Mouse (Mus musculus) adrenal gland, postnatal 25 days (tissue): ENCODE measurements at regions not wholly inside any gene's neighbourhood (a gene's known extent, or its start where the extent isn't known, plus 50 kb on each side); places are given as distances from the start of the nearest gene placed in this dataset.

ENCODE experiments used
- DNase-seq: peaks from one replicate; pipeline ENCODE4 v3.0.0; 2021; ENCODE audit warnings: mixed read lengths

DNA sequence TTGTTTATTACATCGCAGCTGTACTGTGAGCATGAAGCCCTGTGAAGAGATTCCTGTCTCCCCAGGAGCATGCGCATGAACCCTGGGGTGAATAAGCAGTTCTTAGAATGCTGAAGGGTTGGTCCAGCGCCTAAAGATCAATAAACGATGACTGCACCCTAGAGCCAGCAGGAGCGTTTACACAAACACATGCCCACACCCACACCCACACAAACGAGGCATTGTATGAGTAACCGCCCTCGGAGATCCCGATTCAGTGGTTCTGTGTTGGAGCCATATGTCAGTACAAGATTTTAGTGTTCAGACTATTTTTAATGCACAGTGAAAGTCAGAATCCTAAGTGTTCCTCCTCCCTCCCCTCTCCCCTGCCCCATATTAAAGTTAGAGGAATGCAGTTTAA is 57.3 kb downstream of the Edn1 start:
- DNase-seq = no peak

DNA sequence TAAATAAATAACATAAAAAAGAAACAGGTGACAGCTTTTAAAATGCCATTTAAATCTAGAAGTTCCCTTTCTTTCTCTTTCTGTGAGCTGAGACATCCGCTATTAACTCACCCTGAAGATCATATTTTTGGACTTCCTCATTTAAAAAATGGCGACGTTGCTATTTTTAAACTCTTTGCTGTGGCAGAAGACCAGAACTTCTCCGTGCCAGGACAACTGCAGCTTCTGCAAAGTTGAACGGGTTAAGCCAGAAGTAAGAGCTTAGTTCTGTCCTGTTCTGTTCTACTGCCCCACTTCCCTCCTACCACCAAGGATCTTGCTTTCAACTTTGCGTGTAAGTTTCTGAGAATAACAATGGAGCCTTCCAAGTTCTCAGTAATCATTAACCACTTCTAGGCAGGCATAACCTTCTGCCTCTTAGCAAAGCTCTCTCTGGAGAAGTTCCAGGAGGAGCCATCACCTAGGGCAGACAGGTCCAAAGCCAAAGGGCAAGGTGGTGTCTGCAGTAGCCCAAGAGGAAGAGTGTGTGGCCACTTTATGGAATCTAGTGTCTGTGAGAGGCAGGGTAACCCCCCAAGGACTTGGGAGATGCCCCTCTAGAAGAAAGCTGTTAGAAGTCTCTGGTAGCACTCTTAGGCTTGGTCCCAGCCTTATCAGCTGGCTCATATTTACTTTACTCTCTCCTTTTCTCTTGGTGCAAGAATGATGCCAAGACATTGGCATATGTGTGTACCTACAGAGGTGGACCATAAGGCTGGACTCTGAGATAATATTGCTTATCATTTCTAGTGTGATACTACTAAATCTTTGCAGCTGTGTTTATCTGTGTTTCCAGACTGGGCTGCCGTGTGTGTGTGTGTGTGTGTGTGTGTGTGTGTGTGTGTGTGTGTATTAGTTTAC is 66.6 kb downstream of the Edn1 start:
- DNase-seq = no peak

DNA sequence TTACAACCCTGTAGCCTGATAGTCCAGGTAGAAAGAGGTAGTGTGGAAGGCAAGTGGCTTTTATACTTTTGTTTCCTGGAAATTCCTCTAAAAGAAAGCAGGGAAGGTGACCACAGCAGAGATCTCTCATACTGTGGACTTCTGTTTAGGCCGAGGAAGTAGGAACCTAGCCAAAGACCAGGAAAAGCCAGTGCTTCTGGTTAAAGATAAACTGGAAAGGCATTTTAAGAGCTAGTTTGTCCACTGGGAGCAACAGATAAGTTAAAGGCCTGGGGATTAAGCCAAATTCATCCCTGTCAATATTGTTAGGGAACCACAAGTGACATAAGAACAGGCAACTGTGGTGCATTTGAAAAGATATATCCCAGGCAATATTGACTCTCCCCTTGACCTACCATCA is 68.5 kb downstream of the Edn1 start:
- DNase-seq = no peak

DNA sequence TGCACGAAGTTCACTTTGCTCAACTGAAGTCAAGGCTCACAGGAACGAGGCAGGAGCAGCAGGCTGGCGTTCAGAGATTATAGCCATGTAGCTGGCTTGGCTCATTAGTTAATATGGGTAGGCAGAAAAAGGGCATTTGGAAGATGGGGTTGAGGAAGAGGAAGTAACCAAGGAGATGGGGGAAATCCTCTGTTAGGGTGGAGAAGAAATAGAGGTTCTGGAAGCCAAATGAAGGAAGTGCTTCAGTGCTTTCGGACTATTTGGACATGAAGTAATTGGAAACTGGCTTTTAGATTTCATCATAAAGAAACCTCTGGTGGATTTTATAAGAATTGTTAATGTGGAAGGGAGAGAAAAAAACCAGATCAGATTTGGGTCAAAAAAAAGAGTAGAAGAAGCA is 70.9 kb downstream of the Edn1 start:
- no peak for DNase-seq

DNA sequence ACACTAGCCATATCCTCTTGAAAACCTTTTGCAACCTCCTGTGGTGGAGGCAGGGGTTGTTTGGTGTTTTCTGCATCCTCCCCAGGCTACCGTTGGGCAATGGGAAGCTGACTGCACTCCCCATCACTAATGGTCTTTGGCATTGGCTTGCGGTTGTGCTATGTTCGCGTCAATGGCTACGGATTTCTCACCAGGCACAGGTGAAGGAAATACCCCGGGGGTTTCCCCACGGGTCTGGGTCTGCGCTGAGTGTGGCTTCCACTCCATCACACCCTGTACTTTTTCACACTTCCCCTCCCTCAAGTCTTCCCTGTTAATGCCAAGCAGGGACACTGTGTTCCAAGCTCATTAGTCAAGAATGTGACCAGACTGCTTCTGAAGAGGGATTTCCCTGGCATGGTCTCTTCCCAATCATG is 72.9 kb downstream of the Edn1 start:
- no peak for DNase-seq

DNA sequence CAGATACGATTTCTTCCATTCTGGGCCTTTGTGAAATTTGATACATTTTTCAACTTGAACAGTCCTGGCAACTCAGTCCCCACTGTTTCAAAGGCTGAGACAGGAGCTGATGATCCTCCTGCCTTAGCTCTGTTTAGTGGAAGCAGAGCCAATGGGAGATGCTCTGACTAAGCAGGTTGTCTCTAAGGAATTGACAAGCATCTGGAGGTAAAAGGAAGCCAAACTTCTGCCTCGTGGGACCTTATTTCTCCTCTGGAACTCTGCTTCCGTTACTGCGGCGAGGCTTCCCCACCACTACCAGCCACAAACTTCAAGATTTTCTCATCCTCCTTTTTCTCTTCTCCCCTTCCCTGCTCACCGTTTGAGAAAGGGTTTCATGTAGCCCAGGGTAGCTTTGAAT is 78.4 kb downstream of the Edn1 start:
- DNase-seq = no peak

DNA sequence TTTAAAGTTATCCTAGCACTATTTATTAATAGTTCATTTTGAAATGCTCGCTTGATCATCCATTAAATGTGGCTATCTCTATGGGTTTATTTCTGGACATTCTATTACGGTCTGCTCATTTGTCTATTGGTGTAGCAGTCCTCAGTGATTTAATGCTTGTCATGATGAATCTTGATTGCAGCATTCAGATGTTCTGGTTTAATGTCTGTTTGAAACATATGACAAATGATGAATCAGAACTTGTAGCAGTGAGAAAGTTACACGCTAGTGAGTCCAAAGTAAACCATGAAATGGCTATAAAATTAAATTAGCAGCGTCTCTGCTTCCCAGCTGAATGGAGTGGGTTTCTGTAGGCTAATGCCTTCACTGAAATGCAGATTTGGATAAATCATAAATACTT is 81.8 kb downstream of the Edn1 start:
- DNase-seq = no peak

DNA sequence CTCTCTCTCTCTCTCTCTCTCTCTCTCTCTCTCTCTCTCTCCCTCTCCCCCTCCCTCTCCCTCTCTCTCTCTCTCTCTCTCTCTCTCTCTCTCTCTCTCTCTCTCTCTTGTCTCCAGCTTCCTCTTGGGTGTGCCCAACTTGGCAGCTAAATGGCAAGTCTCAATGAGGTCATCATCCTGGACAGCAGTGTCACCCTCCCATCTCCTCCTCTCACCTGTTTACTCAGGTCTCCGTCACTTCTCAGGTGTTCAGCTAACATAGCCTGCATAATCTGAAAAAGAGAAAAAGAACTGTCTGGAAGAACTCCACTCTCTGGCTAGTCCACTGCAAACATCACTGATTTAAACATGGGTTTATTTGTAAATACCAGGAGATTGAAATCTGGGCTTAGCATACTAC is 89.1 kb downstream of the Edn1 start:
- DNase-seq = no peak

DNA sequence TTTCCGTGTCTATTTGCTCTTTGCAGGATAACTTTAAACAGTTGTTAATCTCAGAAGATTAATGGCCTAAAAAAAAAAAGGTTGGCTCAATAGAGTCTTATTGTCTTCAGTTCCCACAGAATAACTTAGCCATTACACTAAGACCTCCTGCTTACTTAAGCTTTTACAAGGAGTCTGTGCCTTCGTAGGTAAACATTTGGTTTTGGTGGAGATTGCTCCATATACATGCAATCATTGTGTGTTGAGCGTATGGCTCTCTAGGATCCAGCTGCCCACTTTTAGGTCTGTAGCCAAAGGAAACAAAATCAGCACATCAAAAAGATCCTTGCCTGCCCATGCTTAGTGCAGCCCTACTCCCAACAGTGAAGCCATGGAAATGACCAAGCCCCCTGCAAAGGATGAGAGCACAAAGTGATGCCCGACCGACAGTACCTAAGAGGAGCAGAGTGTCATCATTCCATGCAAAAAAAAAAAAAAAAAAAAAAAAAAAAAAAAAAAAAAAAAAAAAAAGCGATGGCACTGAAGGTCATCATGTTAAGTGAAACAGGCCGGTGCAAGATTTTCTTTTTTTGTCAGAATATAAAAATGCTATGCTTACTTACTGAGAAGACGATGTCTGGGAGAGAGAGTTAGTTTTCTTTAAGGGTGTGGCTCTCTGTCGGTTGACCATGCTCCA is 90.2 kb downstream of the Edn1 start:
- no peak for DNase-seq

DNA sequence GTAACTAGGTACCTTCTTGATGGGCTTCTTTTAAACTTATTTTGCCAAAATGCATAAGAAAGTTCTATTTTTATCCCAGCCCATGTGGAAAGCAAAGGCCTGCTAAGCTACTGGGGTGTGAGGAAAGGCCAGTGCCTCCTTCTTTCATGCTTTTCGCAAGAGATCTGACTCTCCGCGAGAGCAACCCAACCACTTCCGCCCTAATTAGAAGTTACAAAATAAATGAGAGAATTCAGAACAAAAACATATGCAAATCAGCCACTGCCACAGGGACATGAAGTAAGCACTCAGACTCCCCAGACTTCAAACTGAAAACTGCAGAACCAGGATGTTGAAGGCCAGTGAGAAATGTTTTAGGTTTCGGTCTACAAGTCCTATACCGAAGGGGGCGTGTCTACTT is 91.4 kb downstream of the Edn1 start:
- DNase-seq = no peak

DNA sequence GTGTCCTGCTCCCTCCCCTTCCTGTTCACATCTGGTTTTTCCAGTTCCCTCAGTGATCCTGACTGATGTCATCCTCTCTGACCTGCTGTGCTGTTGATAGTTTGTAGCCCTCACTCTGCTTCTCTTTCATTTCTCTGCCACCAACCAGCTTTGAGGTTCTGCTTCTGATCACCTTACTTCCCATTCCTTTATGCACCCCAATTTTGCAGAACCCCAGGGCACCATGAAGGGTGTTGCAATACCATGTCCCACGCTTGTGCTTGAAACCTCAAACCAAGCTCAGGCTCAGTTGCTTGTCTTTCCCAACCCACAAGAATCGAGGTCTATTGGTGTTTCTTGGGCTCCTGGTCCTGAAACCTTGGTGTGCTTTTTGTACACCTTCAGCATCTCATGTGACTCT is 93.3 kb downstream of the Edn1 start:
- DNase-seq = no peak

DNA sequence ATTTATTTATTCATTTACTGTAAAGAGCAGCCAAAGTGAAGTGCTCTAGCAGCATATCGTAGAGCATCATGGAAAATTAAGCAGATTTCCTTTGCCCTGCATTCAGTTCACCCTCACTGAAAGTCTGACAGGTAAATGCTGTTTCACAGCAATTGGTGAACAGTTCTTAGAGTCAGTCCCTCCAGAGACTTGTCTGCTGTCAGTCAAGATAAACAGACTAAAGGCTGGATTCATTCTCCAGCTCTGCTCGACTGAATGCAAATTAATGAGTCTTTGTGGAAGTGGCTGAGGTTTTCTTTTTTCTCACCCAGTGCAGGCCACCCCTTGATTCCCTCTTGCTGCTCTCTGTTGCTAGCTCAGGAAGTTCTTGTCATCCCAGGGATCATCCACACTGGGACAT is 100.2 kb downstream of the Edn1 start:
- no peak for DNase-seq

DNA sequence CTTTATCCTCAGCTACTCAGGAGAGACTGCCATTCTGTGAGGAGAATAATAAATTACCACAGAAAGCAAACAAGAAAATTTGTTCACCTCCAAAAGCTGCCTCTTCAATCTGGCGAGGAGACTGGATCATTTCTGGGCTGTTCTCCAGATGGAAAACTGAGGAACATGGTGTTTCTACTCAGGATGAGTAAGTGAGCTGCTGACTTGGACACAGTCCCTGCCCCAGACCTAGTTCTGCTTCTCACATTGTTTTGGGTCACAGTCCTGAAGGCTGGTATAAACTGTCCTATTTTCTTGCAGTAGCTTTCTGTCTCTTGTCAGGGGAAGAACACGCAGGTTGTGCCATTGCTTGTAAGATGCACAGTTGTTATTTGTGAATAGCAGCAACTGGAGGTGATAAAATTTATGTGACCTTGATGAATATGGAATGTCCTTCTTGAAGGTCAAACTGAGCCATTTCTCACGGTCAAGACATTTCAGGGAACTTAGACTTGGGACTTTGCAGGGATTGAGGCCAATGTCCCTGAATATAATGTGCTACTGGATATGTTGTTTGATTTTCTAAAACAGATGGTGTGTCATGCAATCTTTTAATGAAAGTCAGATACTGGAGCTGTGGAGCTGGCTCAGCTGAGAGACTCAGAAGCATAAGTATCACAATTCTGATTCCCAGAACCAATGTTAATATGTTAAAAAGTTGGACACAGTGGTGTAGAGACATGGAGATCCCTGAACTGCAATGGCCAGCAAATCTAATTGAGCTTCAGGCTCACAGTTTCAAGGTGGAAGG is 102.2 kb downstream of the Edn1 start:
- DNase-seq = peak; percentile 6

DNA sequence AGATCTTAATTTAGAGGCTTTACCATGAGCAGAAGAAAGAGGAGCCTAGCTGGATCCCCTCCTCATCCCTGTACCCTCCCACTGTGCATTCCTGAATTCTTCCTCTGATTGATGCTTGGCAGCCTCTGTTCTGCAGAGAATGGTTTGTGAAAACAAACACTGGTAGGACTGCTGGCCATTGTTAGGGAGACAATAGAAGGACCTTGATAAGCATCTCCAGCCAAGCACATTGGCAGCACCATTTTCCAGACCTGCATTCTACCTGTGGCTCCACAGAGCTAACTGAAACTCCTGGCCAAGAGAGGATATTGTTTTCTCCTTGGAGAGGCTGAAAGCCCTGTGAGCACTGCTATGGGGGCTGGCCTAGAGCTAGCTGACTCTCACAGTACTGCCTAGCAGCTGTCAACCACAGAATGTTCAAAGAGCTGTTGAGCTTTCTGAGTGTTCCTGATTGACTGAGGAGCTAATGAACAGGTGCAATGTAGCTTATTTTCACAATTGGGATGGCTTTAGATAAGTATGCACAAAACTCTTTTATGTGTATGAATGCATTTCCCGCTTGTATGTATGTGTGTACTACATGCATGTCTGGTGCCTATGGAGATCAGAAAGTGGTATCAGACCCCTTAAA is 111.5 kb downstream of the Edn1 start:
- no peak for DNase-seq

DNA sequence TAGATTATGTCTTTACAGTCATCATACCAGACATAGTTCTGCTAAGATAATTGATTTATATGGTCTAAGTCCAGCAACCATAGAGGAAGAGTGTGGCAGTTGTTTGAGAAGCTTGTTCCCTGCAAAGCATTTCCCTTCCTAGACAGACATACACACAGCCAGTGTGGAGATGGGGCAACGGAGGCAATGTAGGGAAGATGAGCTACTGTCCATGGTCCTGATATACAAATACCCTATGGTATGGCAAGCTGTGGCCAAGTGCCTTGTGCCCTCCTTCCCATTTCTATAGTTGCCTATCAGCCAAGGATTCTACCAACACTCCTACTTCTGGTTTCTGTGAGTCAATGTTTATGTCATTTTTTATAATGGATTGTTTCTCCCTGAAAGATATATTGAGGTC is 145.6 kb downstream of the Edn1 start:
- DNase-seq = no peak

DNA sequence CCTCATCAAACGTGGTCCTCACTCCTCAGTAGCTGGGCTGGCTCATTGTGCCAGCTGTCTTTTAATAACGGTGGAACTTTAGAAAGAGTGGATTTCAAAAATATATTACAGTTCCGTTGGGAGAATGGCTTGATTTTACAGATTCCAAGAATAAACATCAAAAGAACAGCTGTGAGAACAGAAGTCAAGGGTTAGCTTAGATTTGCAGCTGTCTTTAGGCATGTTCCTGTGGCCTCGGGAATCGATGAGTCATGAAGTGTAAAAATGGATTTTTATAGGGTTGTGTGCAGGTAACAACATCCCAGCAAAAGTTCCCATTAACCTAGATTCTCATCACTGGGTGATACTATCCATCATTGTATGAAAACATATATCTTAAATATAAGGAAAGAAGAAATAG is 152.4 kb downstream of the Edn1 start:
- DNase-seq = no peak

DNA sequence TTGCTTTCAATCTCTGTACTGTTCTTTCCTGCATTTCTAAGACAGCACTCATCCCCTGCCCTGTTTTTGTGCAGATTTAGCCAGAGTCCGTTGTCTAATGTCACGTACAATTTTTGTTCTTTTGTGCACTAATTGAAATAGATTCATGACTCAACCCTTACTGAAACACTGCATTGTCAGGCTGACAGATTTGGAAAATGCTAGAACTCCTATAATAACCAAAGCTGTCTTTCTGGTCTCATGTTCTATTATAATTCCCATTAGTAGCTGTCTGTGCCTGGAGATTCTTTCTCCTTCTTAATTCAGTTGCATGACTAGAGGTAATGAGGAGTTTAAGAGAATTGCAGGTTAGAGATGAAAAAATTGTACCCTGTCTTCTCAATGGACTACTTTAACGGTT is 158.6 kb downstream of the Edn1 start:
- no peak for DNase-seq

DNA sequence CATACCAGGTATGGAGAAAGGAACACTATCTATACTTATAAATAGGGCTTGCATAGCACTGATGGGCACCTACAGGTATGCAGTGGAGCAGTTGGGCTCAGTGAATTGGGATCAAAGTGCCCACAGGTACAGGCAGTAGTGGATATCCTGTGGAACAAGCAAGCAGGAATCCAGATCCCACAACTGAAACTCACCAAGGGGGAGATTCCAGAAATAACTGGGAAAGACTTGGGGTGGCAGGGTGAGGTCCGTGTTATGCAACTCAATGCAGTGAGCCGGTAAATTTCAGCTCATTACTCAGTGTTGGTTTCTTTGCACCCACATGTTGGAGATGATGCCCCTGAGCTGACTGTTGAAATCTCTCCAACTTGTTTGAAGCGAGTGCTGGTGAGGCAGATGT is 177.5 kb downstream of the Edn1 start:
- DNase-seq = no peak

DNA sequence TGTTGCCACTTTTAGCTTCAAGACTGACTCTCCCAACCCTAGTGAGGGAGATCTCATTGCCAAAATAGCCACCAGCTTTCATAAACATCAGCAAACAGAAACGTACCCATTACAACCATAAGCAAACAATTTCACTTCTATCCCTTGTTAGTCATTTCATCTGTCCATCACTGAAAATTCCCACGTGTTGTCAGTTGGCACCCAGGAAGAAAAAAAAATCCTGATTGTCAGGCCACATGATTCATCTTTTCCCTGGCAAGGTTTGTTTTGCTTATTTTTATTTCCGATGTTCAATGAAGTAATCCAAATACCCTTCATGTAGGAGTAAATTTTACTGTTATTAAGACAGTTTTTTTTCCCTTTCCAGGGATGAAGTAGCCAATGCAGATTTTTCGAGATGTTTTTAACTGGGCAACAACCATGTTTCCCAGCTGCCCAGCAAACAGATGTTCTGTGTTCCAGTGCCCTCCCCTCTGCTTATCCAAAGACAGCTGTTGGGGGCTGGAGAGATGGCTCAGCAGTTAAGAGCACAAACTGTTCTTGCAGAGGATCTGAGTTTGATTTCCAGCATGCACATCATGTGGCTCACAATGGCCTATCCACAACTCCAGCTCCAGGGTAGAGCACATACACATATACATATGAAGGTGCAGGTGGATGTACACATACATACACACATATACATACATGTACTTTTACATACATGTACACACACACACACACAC is 189.3 kb upstream of the Phactr1 start:
- DNase-seq = no peak

DNA sequence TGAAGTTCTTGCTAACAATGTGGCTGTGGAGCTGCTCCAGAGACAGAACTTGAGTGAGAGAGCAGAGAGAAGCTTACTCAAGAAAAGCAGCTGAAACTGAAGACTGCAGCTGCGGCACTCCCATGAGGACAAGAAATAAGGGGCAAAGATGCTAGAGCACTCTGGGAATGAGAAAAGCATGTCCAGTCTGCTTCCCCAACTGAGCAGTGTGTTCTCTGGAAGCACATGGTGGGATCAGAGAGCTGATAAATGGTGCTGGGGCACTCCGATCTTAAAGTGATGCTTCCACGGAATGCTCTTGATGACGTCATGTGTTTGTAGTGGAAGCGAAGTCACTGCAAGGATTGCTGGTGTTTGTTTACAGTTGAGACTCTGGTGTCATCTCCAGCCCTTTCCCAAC is 186.1 kb upstream of the Phactr1 start:
- DNase-seq = no peak

DNA sequence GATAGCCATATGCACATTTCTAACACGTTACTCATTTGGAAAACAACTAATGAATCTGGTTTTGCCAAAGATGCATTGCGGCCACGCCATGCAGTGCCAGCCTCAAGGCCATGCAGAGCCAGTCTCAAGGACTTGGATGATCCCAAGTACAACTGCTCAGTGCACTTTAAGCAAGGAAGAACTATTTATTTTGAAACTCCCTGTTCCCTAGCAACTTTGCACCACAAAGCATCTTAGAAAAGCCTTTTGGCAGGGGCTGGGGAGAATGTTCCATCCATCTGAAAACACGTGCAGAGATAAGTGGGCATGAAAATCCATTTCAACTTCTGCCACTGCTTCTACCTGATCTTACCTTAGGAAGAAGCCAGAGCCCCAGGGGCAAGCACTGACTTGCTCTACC is 182.1 kb upstream of the Phactr1 start:
- peak; percentile 23 for DNase-seq

DNA sequence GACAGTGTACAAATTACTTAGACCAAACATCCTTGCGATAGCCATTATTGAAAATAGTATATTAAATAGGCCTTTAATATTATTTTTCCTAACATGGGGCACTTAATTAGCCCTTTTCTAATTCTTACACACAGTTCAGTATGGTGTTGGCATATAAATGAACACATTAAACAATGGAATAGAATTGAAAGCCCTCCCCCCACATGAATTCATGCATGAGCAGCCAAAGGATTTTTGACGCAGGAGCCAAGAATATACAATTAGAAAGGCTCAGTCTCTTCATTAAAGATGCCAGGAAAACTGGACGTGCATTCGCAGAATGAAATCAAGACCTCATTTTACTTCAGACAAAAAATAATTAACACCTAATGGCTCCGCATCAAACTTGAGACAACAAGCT is 172.9 kb upstream of the Phactr1 start:
- no peak for DNase-seq
